Mouse (Mus musculus): ENCODE measurements around the gene Stra6. TPM values are rescaled to one million over a fixed set of nuclear protein-coding genes. Genes with fewer than 3 reads are reported as not detected.
A peak's percentile ranks its signal among the peaks of the same experiment; 100 is the strongest.

Stra6 gene
- total RNA-seq, 2 experiments from 2014 or later, result 1.2 to 2.1 TPM

DNA sequence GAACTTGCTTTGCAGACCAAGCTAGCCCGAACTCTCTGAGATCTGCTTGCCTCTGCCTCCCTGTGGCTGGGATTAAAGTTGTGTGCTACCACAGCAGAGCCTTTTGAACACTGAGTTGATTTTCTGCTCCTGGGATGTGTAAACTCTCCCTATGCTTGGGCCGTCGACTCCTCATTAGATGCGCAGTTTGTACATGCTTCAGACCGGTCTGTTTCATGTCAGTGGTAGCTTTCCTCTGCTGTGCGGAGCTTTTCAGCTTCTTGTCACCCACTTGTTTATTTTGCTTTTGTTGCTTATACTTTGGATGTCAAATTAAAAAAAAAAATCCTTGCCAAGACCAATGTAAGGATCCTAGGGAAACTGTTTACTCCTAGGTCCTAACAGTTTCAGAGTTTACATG is 32.4 kb downstream of the Stra6 start:
- DNase-seq, result no peak

DNA sequence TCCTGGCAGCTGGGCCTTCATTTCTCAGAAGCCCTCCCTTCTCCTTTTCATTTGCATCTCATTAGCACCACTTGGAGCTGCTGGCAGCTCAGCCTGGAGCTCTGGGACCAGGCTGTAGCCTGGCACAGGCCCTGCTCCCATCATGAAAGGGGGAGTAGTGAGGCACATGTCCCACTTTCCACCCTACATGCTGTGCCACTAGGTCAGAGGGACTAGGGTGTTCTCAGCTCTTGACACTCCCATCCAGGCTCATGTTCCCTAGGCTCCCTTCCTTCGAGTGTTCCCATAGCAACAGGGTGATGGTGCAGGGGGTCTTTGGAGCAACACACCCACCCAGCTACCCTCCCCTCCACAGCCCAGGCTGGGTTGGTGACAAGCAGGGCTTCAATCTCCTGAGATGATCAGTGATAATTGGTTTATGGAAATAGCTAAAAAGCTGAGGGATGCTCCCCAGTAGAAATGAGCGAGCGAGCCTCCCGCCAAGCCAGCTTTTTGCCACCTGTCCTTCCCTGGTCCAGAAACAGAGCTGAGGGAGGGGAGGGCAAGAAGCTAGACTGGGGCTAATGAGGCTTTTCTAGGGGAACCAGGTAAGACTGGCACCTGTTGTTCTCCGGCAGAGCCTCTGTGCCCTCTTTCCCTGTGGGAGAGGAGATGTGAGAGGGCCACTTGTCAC is 33.2 kb downstream of the Stra6 start:
- no peak for DNase-seq

DNA sequence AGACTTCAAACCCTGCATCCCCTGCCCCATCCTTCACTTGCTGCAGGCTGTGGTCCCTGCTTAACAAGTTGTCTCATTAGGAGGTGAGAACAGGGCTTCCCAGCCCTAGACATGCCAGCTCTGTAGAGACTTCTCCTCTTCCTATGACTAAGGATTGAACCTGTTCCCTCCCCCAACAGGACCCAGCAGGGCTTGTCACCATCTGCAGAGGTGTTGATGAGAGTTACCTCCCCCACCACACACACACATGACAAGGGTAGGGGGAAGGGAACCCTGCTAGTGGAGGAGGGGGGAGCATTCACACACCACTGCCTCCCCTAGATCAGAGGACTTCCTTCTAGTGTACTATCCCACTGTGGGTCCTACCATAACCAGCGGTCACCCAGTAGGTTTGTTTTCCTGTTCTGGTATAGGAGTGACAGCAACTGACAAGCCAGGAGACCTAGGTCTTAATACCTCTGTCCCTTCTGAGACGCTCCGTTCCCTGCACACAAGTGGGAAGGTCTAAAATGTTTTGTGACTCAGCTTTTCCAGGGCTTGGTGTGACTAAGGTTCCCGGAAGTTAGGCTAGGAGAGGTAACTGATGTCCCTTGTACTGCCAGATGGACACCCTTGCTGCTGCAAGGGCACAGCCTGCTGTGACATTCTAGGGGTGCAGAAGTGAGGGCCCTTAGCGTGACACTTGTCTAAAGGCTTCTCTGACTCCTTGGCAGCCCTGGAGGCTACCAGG is 36.4 kb downstream of the Stra6 start:
- peak; percentile 24 to 51 for DNase-seq

DNA sequence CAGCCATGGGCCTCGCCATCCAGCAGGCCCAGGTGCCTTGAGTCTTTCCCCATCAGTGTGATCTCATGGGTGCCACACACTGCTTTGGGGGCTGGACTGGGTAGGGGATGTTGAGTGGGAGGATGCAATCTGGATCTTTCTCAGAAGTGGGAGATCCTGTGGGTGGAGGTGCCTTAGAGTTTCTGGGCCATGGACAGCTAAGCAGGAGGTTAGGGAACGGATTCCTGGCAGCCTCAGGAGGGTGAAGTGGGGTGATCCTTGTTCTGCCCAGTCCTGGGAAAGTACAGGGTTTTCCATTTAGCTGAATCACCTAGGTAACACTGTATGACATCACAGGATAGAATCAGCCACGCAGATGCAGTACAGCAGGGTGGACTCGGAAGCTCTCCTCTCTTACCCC is 38.4 kb downstream of the Stra6 start:
- no peak for DNase-seq

DNA sequence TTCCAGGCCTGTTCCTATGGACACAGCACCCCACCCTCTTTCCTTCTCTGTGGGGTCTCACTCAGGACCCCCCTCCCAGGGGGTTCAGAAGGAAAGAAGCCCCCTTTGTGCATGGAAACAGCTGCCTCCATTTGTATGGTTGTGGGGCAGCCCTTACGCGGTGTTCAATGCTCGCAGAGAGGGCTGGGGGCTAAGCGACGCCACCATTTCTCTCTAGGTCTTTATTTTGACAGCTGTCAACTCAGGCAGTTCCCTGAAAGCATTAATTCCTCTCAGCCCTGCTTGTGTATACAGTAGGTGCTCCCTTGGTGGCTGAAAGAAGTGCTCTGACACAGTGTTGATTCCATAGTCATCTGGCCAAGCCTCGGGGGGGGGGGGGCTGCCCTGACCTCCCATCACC is 40.1 kb downstream of the Stra6 start:
- DNase-seq, result no peak

DNA sequence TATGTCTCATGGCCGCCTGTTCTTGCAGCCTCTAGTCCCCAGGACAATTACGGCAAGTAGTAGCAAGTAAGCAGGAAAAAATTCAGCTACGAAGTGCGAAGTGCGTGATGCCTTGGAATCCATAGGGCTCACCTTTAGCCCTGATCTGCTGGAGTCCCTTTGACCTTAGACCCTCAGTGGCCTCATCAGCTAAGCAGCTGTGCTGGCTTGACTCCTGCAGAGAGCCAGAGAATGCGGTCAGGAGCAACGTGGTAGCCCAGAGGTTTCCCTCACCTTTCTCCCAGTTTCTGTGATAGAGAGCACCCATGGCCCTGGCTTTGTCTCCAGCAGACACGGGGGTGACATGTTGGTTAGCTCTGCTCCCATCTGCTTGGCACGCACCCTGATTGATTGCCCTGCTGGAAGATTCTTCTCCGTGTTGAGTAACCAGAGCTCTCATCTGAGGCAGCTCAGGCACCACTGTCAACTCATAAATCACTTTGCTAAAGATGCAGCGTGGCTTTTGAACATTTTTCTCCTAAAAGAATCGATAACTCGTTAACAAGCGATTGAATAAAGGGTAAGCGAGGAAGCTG is 42.1 kb downstream of the Stra6 start:
- DNase-seq, result peak; percentile 55 to 67

DNA sequence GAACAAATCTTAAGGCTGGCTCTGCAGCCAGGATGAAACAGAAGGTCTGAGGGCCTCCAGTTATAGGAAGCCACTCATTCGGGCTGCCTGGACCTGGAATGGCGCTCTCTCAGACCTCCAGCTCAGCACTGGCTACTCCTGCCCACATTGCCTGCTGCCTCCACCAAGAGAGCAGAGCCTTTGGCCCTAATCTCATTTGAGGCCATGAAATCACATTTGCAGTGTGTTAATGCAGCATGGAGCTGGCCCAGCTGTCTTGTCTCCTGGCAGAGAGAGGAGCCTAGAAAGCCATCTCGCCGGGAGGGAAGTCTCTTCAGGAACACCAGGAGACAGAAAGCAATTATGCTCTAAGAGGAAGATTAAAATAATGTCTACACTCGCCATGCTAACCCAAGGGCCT is 43.9 kb downstream of the Stra6 start:
- no peak for DNase-seq

DNA sequence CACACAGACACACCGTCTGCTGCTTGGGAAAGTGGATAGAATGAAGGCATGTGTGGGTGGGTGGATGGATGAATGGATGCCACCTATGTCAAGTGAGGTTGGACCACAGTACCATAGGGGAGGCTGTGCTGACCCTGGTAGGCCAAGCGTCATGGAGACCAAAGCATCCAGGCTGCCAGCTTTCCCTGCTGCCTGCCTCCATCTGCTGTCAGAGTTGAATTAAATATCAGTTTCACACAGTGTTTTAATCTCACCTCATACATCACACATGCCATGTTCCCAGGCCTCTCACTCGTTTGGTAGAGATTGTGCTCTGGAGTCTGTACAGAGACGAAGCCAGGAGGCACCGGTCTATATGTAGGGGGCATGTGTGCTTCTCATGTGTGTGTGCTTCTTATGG is 47.2 kb downstream of the Stra6 start:
- no peak for DNase-seq

DNA sequence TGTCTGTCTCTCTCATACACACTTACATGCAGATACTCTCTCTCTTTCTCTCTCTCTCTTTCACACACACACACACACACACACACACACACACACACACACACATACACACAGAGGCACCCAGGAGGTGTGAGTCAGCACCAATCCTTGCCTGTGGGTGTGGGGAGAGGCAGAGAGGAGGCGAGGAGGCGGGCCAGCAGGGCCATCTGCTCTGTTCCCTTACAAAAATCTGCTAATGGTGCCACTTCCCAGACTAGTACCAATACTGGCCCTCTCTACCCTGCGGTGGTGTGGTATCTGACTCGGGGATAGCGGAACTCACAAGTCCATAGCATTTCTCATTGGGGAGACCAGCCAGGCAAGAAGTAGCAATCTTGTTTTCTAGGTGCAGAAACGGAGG is 47.8 kb downstream of the Stra6 start:
- peak; percentile 54 to 68 for DNase-seq

DNA sequence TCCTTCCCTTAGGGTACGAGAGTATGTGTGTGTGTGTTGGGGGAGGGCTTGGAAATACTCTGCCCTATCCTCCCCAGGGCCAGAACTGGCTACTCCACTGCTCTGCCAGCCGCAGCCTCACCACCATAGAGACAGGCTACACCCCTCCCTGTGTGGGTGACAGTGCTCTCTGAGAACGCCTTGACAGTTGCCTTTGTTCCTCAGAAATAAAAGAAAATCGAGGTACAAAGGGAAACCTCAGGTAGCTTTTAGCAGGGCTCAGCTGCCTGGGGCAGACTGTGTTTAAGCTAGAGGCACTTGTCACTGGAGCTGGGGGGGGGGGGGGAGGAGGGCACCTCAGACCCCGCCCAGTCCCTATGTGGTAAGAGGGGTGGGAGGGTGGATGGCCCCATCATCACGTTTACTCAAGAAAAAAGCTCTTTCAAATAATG is 48.7 kb downstream of the Stra6 start:
- DNase-seq, result no peak

DNA sequence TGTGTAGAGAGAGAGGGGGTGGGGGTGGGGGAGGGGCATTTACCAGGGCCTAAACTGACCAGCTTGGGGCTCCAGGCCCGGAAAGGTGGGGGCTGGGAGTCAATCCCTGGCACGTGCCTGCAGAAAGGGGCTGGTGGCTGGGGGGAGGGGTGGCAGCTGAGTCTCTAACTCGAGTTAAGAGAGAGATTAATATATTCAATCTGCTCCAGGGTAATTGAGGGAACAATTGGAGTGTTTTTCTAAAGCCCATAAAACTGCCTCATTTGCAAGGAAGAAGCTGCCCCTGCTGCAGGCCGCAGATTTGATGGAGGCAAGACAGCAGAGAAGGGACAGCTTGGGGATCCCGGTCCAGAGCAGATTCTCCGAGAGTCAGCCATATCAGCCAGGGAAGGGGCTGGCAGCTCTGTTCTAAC is 49.3 kb downstream of the Stra6 start:
- DNase-seq, result no peak

DNA sequence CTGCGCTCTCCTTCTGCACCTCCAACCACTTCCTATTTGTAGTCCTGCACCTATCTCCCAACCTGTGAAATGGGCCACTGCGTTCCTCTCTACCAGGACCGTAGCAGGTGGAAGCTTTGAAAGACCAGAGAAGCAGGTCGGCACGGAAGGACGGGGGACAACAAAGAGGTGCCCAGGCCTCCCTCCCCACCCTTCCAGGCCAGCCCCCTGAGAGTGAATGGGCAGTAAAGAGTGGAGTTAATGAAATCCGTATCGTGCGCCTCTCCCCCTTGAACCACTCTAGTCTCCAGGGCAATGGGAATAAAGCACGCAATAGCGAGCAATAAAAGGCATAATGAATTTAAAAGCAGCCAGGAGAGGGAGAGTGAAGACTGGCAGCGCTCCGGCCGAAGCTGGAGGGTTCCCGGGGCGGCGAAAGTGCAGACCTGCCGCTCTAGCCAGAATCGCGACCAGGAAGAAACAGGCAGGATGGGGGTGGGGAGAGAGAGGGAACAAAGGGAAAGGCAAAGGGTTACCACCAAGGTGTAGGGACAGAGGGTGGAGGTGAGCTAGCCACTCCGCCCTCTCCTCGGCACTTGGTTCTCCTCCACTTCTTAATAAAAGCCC is 49.8 kb downstream of the Stra6 start:
- no peak for DNase-seq

DNA sequence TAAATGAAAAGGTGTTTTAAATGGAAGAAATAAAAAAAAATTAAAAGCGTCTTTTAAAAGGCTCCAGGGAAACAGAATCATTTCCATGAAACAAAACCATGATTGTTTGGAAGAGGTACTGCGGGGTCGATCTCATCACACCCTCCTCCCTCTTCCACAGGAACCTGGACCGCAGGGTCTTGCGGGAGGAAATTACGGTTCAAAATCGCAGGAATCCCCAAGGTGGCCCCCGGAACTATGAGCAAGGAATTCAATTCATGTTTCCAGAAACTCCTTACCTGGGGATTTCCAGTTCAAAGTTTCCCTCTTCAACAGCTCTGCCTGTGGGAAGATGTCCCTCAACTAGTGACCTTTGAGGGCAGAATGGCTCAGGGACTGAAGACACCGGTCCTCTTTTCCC is 50.4 kb downstream of the Stra6 start:
- DNase-seq, result no peak

DNA sequence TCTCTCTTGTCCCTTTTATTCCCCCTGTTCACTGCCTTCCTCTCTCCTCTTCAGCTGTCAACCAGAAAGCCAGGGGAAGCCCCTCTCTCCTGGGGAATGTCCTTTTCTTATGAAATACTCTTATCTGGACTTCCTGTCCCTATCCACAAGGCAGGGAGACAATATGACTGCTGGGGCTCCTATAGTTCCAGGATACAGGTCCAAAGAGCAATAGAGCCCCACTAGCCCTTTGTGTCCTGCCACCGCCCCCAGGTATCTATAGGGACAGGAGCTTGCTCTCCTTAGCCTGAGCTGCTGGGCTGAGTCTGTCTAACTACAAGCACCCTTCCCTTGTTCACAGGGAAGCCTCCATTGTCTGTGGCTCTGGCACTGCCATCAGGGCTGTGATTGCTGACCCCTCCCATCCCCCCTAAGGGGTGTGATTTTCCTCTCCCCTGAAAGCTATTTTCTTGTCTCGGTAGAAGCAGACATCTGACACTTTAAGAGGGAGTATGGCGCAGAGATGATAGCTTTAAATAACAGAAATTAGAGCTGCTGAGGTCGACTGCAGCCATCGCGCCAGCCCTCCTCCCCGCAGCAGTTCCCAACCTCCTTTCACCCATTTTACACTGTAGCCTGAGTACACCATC is 51.8 kb downstream of the Stra6 start:
- DNase-seq, result no peak

DNA sequence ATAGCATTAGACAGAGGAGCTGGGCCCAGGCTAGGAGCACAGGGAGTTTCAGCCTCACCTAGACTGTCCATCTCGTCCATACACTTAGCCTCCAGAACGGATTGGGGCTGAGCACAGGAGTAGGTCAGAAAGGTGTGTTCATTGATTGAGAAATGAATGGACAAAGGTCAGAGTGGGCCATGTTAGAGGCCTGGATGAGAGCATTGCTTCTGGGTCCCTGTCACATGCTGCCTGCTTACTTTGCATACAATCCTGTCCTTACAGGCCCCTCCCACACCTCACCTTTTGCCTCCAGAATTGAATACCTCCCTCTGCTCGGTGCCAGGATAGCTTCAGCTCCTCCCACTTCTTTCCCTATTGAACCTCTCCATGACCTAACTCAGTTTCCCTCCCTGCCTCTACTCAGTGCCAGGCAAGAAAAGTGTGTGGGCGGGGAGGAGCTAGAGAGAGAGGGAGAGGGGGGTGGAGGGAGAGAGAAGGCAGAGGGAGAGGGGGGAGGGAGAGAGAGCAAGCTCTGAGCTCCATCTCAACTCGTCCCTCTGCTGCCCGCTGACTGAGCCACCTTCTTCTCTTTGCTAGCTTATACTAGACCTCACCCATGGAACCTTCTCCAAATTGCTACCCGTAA is 52.5 kb downstream of the Stra6 start:
- DNase-seq, result no peak

DNA sequence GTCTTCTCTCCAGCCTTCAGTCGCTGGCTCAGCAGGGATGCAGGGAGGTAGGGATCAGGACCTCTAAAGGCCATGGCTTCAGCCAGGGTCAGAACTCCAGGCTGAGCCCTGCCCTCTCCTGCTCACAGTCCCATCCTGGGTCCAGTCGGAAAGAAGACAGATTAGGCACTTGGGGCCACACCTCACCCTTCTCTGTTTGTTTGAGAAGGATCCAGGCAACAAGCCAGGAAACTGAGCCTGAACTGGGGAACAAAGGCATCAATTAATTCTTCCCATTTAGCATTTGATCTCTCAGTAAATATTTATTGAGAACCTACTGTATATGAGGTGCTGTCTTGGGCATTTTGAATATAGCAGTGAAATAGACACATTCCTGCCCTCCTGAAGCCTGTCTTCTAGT is 55.1 kb downstream of the Stra6 start, which contains the start of gene Ccdc33:
Ccdc33 (minus strand) TSS at position 153 of the 400 bp plus-strand sequence.
- no peak for DNase-seq

DNA sequence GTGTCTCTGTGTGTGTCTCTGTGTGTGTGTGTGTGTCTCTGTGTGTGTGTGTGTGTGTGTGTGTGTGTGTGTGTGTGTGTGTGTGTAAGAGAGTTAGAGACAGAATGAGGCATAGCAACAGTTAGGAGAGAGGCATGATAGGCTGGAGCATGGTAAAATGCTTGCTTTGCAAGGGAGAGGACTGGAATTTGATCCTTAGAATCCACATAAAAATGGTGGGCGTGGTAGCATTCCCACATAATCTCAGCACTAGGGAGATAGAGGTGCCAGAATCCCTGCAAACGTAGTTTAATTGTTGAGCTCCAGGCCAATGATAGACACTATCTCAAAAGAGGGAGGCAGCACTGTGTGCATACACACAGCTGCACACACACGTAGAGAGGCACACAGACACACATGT is 61.5 kb downstream of the Stra6 start:
- no peak for DNase-seq

DNA sequence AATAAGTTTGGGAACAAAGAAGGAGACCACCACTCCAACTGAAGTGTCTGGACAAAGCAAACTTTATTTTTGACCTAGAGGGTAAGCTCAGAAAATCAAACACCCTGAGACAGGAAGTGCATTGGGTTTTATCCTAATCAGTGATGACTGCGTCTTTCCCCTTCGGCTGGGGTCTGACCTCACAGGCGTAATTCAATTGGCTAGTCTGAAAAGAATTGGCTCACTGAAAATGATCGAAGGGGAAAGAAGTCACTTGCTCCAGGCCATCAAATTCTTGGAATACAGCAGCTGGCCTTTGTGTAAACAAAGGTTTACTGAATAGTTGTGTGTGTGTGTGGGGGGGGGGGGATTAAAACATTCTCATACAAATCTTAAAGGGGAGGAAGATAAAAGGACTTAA is 62.2 kb downstream of the Stra6 start:
- DNase-seq, result no peak

DNA sequence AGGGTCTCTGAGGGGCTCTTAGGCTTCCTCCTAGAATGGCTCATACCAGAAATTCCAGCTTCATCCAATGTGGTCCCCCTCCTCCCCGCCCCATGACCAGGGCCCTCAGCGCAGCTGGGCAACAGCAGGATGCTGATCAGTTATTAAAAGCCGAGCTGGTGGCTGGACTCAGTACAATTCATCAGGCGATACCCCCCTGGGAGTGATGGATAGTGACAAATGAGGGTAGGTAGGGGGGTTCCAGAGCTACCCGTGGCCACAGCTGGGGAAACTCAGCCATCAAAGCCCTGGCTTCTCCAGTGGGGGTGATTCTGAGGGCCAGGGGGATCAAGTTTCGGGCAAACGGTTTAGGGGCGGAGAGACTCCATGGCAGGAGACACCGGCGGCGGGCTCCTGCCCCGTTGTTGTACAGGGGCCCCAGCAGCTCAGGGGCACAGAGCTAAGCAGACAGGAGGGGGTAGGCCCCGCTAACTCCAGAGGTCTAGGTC is 65.4 kb downstream of the Stra6 start:
- DNase-seq, result no peak

DNA sequence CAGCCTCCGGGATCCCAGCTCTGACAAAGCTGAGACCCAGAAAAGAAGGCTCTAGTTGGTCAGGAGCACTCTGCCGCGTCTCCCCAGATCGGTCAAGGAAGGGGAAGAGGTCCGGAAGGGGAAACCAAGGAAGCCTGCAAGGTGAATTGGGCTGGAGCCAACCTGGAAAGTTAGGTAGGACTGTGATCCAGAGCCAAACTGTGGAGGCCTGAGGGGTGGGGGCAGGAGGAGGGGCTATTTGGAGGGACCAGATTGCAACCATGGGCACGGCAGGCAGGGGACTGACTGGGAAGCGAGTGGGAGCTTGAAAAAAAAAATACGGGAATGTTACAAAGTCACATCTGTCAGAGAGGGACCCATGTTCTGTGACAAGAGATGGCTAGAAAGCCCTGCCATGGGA is 65.9 kb downstream of the Stra6 start:
- DNase-seq, result no peak

DNA sequence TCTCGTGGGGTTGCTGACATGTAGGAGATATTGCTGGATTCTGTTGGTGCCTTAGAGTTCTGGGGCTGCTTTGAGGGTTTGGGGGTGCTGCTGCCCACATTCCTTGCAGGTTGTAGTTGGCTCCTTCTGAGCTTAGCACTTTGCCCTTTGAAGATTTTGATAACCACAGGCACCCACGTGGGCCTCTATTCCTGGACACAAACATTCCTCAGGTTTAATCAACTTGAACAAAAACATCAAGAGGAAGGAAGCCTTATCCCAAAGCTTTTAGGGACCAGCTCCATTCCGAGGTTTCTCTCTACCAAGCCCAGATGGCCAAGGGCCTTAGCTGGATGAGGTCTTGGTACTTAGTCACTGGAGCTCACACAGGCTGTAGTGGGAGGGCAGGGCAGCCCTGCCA is 67.3 kb downstream of the Stra6 start:
- DNase-seq, result no peak

DNA sequence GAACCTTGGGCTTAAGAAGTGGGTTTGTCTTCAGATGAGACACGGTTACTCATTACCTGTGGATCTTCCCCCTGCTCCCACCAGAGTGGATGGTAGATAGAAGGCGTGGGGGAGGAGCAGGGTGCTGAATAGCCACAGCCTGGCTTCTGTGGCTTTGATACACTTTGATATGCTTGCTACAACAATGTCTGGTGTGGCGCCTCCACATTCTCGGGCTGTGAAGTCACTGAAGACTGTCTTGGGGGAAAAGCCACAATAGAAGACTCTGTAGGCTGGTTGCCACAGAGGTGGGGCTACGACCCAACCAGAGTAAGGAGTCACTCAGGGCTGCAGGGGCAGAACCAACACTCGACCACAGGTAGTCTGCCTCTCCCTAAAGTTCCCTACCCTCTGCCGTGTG is 68.1 kb downstream of the Stra6 start:
- DNase-seq, result no peak

Measured in adrenal gland, postnatal 36 days (tissue).